ENCODE assay signal across 8 mouse cellular contexts in genomic region chr10:127030336-127031296, GRCm38 (mm10). TPM values are rescaled to one million over a fixed set of nuclear protein-coding genes. Genes with fewer than 3 reads are reported as not detected.
DNase-seq lines count a peak whose midpoint lies in the region; ATAC-seq and TF ChIP-seq lines count a peak whose summit lies in the region.

Gene Tsfm, minus strand, starts transcription at chr10:127030840.

- no peak for TF ChIP-seq POLR2A in kidney, adult 2 months (IDR thresholded peaks at IDR 0.05; ENCODE audit: low read depth, low read length)
- peak; percentile 23; the same call in 1 of the 2 replicates for TF ChIP-seq POLR2A in spleen, adult 2 months (IDR thresholded peaks at IDR 0.05; ENCODE audit: low read depth, low read length)

- DNase-seq in 3134 (ENCODE audit: extremely low read depth, insufficient read length, low spot score): peak; percentile 91
- peak; percentile 95 to 96 for DNase-seq in adrenal gland, postnatal 36 days
- DNase-seq in heart, adult 18-20 months: peak; percentile 93 to 97
- DNase-seq in kidney, adult 2 months: peak; percentile 94
- peak; percentile 65 to 90 for DNase-seq in spleen, adult 2 months (ENCODE audit: low read depth in 1 of 2, low spot score in 2 of 2)

- WGBS in embryonic facial prominence, embryonic 13.5 days: 5% methylated on average over 56 of the region's 56 CpGs
- 3% methylated on average over 56 of the region's 56 CpGs for WGBS in kidney, adult 2 months
- WGBS in limb, embryonic 12.5 days: 6% methylated on average over 56 of the region's 56 CpGs
- WGBS in midbrain, embryonic 15.5 days: 6% methylated on average over 54 of the region's 56 CpGs
- WGBS in spleen, adult 2 months: 5% methylated on average over 56 of the region's 56 CpGs

- H3K4me3 ChIP-seq in embryonic facial prominence, embryonic 13.5 days: peak within 1 kb of the TSS; percentile 91
- H3K4me3 ChIP-seq in kidney, adult 2 months (ENCODE audit: insufficient read depth, low read depth, low read length): peak within 1 kb of the TSS; percentile 75
- peak within 1 kb of the TSS; percentile 84 for H3K4me3 ChIP-seq in limb, embryonic 12.5 days (replicated peaks)
- H3K4me3 ChIP-seq in midbrain, embryonic 15.5 days: peak within 1 kb of the TSS; percentile 72
- peak within 1 kb of the TSS; percentile 95 for H3K4me3 ChIP-seq in spleen, adult 2 months (ENCODE audit: extremely low read depth, insufficient read depth, insufficient read length)

- peak; percentile 94 for TF ChIP-seq CTCF in kidney, adult 2 months (conservative IDR thresholded peaks at IDR 0.05; ENCODE audit: insufficient read depth, insufficient read length, low read depth, low read length)
- peak; percentile 97 for TF ChIP-seq CTCF in spleen, adult 2 months (IDR thresholded peaks at IDR 0.05; ENCODE audit: extremely low read depth, insufficient read depth, insufficient read length, insufficient replicate concordance)

- H3K4me1 ChIP-seq in embryonic facial prominence, embryonic 13.5 days: peaks cover 10% of the 10 kb centered on the region
- H3K4me1 ChIP-seq in kidney, adult 2 months (ENCODE audit: control insufficient read depth, insufficient read depth, low read length): peaks cover 11% of the 10 kb centered on the region; the same call in 1 of the 2 replicates
- H3K4me1 ChIP-seq in limb, embryonic 12.5 days (replicated peaks): peaks cover 8% of the 10 kb centered on the region; the same call in 1 of the 2 replicates
- peaks cover 11% of the 10 kb centered on the region for H3K4me1 ChIP-seq in midbrain, embryonic 15.5 days
- H3K4me1 ChIP-seq in spleen, adult 2 months (ENCODE audit: control insufficient read depth, insufficient read depth, insufficient read length): no peaks in the 10 kb centered on the region; the same call in 1 of the 2 replicates

- peaks cover 39% of the 10 kb centered on the region for H3K36me3 ChIP-seq in embryonic facial prominence, embryonic 13.5 days
- 0 out of 2 replicates have a peak, but pooled peaks cover 2% of the 10 kb centered on the region for H3K36me3 ChIP-seq in kidney, adult 2 months (ENCODE audit: control insufficient read depth, insufficient read depth, low read length)
- H3K36me3 ChIP-seq in limb, embryonic 12.5 days: peaks cover 39% of the 10 kb centered on the region
- H3K36me3 ChIP-seq in midbrain, embryonic 15.5 days (replicated peaks): peaks cover 22% of the 10 kb centered on the region; the same call in 1 of the 2 replicates
- H3K36me3 ChIP-seq in spleen, adult 2 months (ENCODE audit: control insufficient read depth, insufficient read depth, low read length): peaks cover 12% of the 10 kb centered on the region; the same call in 1 of the 2 replicates

- peak within 1 kb of the TSS; percentile 55; the same call in 1 of the 2 replicates for H3K27ac ChIP-seq in embryonic facial prominence, embryonic 13.5 days
- peak within 1 kb of the TSS; percentile 79 for H3K27ac ChIP-seq in kidney, adult 2 months (ENCODE audit: insufficient read depth, low read depth, low read length)
- peak within 1 kb of the TSS; percentile 67 for H3K27ac ChIP-seq in limb, embryonic 12.5 days
- peak within 1 kb of the TSS; percentile 75 for H3K27ac ChIP-seq in midbrain, embryonic 15.5 days
- H3K27ac ChIP-seq in spleen, adult 2 months (ENCODE audit: insufficient read depth, low read length): peak within 1 kb of the TSS; percentile 53; the same call in 1 of the 2 replicates

- H3K27me3 ChIP-seq in embryonic facial prominence, embryonic 13.5 days: no peaks in the 10 kb centered on the region
- no peaks in the 10 kb centered on the region; the same call in 1 of the 2 replicates for H3K27me3 ChIP-seq in kidney, adult 2 months (replicated peaks; ENCODE audit: control insufficient read depth, insufficient read depth, low read length)
- H3K27me3 ChIP-seq in limb, embryonic 12.5 days: no peaks in the 10 kb centered on the region
- H3K27me3 ChIP-seq in midbrain, embryonic 15.5 days (replicated peaks): no peaks in the 10 kb centered on the region
- no peaks in the 10 kb centered on the region; the same call in 1 of the 2 replicates for H3K27me3 ChIP-seq in spleen, adult 2 months (ENCODE audit: control insufficient read depth, insufficient read depth, low read length)

- H3K9ac ChIP-seq in embryonic facial prominence, embryonic 13.5 days: peak within 1 kb of the TSS; percentile 92
- H3K9ac ChIP-seq in limb, embryonic 12.5 days (replicated peaks): peak within 1 kb of the TSS; percentile 84
- peak within 1 kb of the TSS; percentile 85 for H3K9ac ChIP-seq in midbrain, embryonic 15.5 days

- peak within 1 kb of the TSS; percentile 89 for H3K4me2 ChIP-seq in embryonic facial prominence, embryonic 13.5 days
- peak within 1 kb of the TSS; percentile 85 for H3K4me2 ChIP-seq in limb, embryonic 12.5 days
- peak within 1 kb of the TSS; percentile 87 for H3K4me2 ChIP-seq in midbrain, embryonic 15.5 days

- ATAC-seq in embryonic facial prominence, embryonic 13.5 days (ENCODE audit: insufficient number of reproducible peaks, insufficient read depth, low FRiP score, low TSS enrichment, low read depth): peak; percentile 74; the same call in 1 of the 2 replicates
- peak; percentile 75 for ATAC-seq in limb, embryonic 12.5 days (ENCODE audit: insufficient number of reproducible peaks, insufficient read depth, low FRiP score, low TSS enrichment, low read depth)
- ATAC-seq in midbrain, embryonic 15.5 days (replicated peaks): peak; percentile 86

- no peaks in the 10 kb centered on the region for H3K9me3 ChIP-seq in embryonic facial prominence, embryonic 13.5 days
- H3K9me3 ChIP-seq in limb, embryonic 12.5 days: no peaks in the 10 kb centered on the region
- no peaks in the 10 kb centered on the region for H3K9me3 ChIP-seq in midbrain, embryonic 15.5 days

RNA-seq across cellular contexts. Expression of gene Tsfm, which starts in this region (rescaled TPM):
- 10 to 100 TPM; 64.4 to 71.3 TPM for total RNA-seq in adrenal gland, postnatal 36 days (2021)
- 78.2 and 84.5 TPM in 2 replicates for polyA plus RNA-seq in embryonic facial prominence, embryonic 13.5 days (2015; fragmentation: Nextera tagmentation; extraction: Ambion mirVana)
- 10 to 100 TPM; 57.3 to 71.6 TPM for total RNA-seq in heart, adult 18-20 months (2021)
- 54.0 and 58.1 TPM in 2 replicates for polyA plus RNA-seq in kidney, adult 2 months (2012; rRNA removed)
- 85.2 and 99.1 TPM in 2 replicates for polyA plus RNA-seq in limb, embryonic 12.5 days (2016; fragmentation: Nextera tagmentation; extraction: Ambion mirVana)
- 57.3 and 62.7 TPM in 2 replicates for polyA plus RNA-seq in midbrain, embryonic 15.5 days (2015; fragmentation: Nextera tagmentation; extraction: Ambion mirVana)
- polyA plus RNA-seq in spleen, adult 2 months (2012; rRNA removed): 17.1 and 26.3 TPM in 2 replicates

Comparison
In these comparisons a context has a peak if more than half of its experiments do, and no peak if none do; other contexts are left out.
1. Peak in every context shown above with its lines: DNase-seq, ATAC-seq, H3K4me3 ChIP-seq and H3K27ac ChIP-seq.